Mouse (Mus musculus) adipose tissue, adult 10 weeks (tissue): ENCODE measurements around the gene Arhgap8. TPM values are rescaled to one million over a fixed set of nuclear protein-coding genes. Genes with fewer than 3 reads are reported as not detected.

Experiments used
- polyA plus RNA-seq: library from polyadenylated mRNA; stranded (reverse); fragments of 350-450 nt; fragmentation: Illumina TruSeq; extraction: RNeasy Lipid Tissue Mini Kit (QIAGEN cat#74804); gene quantifications from one replicate; pipeline ENCODE4 v1.2.3, GENCODE M21; 2014; ENCODE audit warnings: low read depth, low replicate concordance

Arhgap8 gene
- polyA plus RNA-seq, result 19.8 TPM

DNA sequence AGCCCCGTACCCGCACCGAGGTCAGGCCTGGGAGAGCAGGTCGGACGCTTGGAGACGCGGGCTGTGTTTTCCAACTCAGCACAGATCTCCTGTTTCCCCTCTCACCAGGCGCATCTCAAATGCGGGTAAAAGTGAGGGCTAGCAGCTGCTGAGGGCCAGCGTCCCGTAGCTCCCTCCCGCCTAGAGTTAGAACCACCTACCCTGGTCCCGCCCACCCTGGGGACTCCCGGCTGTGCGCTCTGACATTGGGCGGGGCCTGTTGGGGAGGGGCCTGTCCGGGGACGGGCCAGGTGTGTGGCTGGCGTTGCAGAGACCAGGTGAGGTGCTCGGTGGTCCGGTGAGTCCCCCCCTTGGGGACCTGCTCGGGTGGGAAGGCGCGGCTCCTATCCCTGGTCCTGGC, at the start of gene Arhgap8:
TSS of gene Arhgap8 (plus strand) at position 262 of the 400 bp plus-strand sequence.

Other genes starting within 250 kb of the Arhgap8 start
- 6.9 TPM for gene Rtl6, start 162.2 kb upstream of the Arhgap8 start, polyA plus RNA-seq
- 60.2 TPM for gene Prr5, start 50.4 kb upstream of the Arhgap8 start, polyA plus RNA-seq
- 1.6 TPM for gene Phf21b, start 136.0 kb downstream of the Arhgap8 start, polyA plus RNA-seq
- gene Gm29666, start 200.0 kb downstream of the Arhgap8 start, polyA plus RNA-seq, result 0.42 TPM
- gene Nup50, start 203.4 kb downstream of the Arhgap8 start, polyA plus RNA-seq, result 19.4 TPM